Mouse (Mus musculus) hindbrain, embryonic 16.5 days (tissue): ENCODE data around the gene Uhrf2. TPM values are rescaled to one million over a fixed set of nuclear protein-coding genes. Genes with fewer than 3 reads are reported as not detected.

Experiments
- polyA plus RNA-seq: library from polyadenylated mRNA; unstranded; fragments of >200 nt; fragmentation: Nextera tagmentation; extraction: Ambion mirVana; gene quantifications from 2 replicates; pipeline ENCODE4 v1.2.1, GENCODE M21; 2015

The Uhrf2 gene
- polyA plus RNA-seq, 1 experiment from 2014 or later, result 40.7 TPM

Other genes with a start within 250 kb of the Uhrf2 start
- 5.2 and 5.6 TPM in 2 replicates for gene 9930021J03Rik, start 224.5 kb upstream of the Uhrf2 start, polyA plus RNA-seq
- gene Ranbp6, start 217.5 kb upstream of the Uhrf2 start, polyA plus RNA-seq, result 44.9 and 48.7 TPM in 2 replicates
- gene Il33, start 105.4 kb upstream of the Uhrf2 start, polyA plus RNA-seq, result 4.3 and 7.2 TPM in 2 replicates
- not detected in 2 replicates for gene Trpd52l3, start 26.7 kb upstream of the Uhrf2 start, polyA plus RNA-seq
- 8.7 and 9.2 TPM in 2 replicates for gene Gldc, start 144.9 kb downstream of the Uhrf2 start, polyA plus RNA-seq
- 0.14 TPM in 1 of 2 replicates, not detected in the other for gene Mbl2, start 202.4 kb downstream of the Uhrf2 start, polyA plus RNA-seq